Mouse (Mus musculus): Measurements from ENCODE around the gene Garnl3. TPM values are rescaled to one million over a fixed set of nuclear protein-coding genes. Genes with fewer than 3 reads are reported as not detected.

Garnl3 gene
- polyA plus RNA-seq, 2 experiments, result 0.53 to 0.56 TPM

DNA sequence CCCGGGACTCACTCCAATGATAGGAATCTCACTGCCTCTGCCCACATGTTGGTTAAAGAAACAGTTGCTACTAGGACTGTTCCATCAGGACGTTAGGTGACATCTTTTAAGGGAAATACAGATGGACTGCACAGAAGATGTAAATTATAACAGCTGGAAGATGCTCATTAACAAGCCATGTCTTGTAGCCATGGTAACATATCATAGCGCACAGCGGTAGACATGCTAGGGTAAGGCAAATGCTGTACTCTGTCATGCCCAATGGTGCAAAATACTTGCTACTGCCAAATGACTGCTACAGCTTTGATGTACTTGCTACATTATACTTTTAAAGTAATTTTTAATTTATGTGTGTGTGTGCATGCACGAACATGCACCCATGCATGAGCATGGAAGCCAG, 154.3 kb downstream of the Garnl3 start:
- H3K4me1 ChIP-seq (replicated peaks; ENCODE audit: control insufficient read depth in 2 of 2, insufficient read depth in 2 of 2, low read length in 1 of 2), result peaks cover 6 to 22% of the 10 kb centered on the region in 2 experiments
- no peaks in the 10 kb centered on the region for H3K36me3 ChIP-seq (replicated peaks; ENCODE audit: control insufficient read depth, insufficient read depth, low read depth)
- H3K27ac ChIP-seq, result no peak overlapping the region
- no peak overlapping the region for H3K9ac ChIP-seq (replicated peaks)
- ATAC-seq (ENCODE audit: insufficient read depth), result no peak
- H3K27me3 ChIP-seq (ENCODE audit: control insufficient read depth, insufficient read depth, low read length), result no peaks in the 10 kb centered on the region
- no peak overlapping the region for H3K4me3 ChIP-seq (ENCODE audit: insufficient read depth in 1 of 2, low read depth in 2 of 2, low read length in 2 of 2)
- DNase-seq (ENCODE audit: low read depth in 3 of 3, low spot score in 3 of 3), result no peak
- TF ChIP-seq CTCF (IDR thresholded peaks at IDR 0.05; ENCODE audit: low read depth) (no peak), EP300 (IDR thresholded peaks at IDR 0.05; ENCODE audit: low read depth) (no peak)
- WGBS (ENCODE audit: insufficient replicate concordance), result 67% methylated on average over 5 of the region's 5 CpGs
- H3K4me2 ChIP-seq (ENCODE audit: low read depth), result no peak overlapping the region
- H3K9me3 ChIP-seq (ENCODE audit: control insufficient read depth, low read length), result no peaks in the 10 kb centered on the region

- no peaks in the 10 kb centered on the region for H3K27me3 ChIP-seq (ENCODE audit: control insufficient read depth, insufficient read depth, low read length)
- no peaks in the 10 kb centered on the region for H3K9me3 ChIP-seq (ENCODE audit: control insufficient read depth, low read length)
- no peak for TF ChIP-seq CTCF (IDR thresholded peaks at IDR 0.05; ENCODE audit: low read depth)
- no peak for TF ChIP-seq EP300 (IDR thresholded peaks at IDR 0.05; ENCODE audit: low read depth)
- H3K4me2 ChIP-seq (ENCODE audit: low read depth), result no peak overlapping the region
- H3K36me3 ChIP-seq (replicated peaks; ENCODE audit: control insufficient read depth, insufficient read depth, low read depth), result no peaks in the 10 kb centered on the region
- ATAC-seq (ENCODE audit: insufficient read depth) (no peak), DNase-seq (ENCODE audit: low read depth in 3 of 3, low spot score in 3 of 3) (no peak)
- no peak overlapping the region for H3K4me3 ChIP-seq (ENCODE audit: insufficient read depth in 1 of 2, low read depth in 2 of 2, low read length in 2 of 2)
- H3K27ac ChIP-seq, result no peak overlapping the region
- WGBS (ENCODE audit: insufficient replicate concordance), result 78% methylated on average over 8 of the region's 8 CpGs
- H3K4me1 ChIP-seq (replicated peaks; ENCODE audit: control insufficient read depth in 2 of 2, insufficient read depth in 2 of 2, low read length in 1 of 2), result peaks cover 3 to 12% of the 10 kb centered on the region in 2 experiments
- no peak overlapping the region for H3K9ac ChIP-seq (replicated peaks)
These were observed 157.2 kb downstream of the Garnl3 start for GRCm38 (mm10) chr2:32974216-32974615.

- no peak overlapping the region for H3K9ac ChIP-seq (replicated peaks)
- no peak for DNase-seq (ENCODE audit: low read depth in 3 of 3, low spot score in 3 of 3)
- no peak overlapping the region for H3K4me3 ChIP-seq (ENCODE audit: insufficient read depth in 1 of 2, low read depth in 2 of 2, low read length in 2 of 2)
- no peak overlapping the region for H3K4me2 ChIP-seq (ENCODE audit: low read depth)
- H3K27me3 ChIP-seq (ENCODE audit: control insufficient read depth, insufficient read depth, low read length), result no peaks in the 10 kb centered on the region
- TF ChIP-seq CTCF (IDR thresholded peaks at IDR 0.05; ENCODE audit: low read depth) (no peak), EP300 (IDR thresholded peaks at IDR 0.05; ENCODE audit: low read depth) (no peak)
- H3K9me3 ChIP-seq (ENCODE audit: control insufficient read depth, low read length), result no peaks in the 10 kb centered on the region
- no peak overlapping the region for H3K27ac ChIP-seq
- no peak for ATAC-seq (ENCODE audit: insufficient read depth)
- no peaks in the 10 kb centered on the region for H3K36me3 ChIP-seq (replicated peaks; ENCODE audit: control insufficient read depth, insufficient read depth, low read depth)
- 80% methylated on average over 9 of the region's 9 CpGs for WGBS (ENCODE audit: insufficient replicate concordance)
- peaks cover 4 to 8% of the 10 kb centered on the region in 2 experiments; a peak in 3 of 4 replicates for H3K4me1 ChIP-seq (replicated peaks; ENCODE audit: control insufficient read depth in 2 of 2, insufficient read depth in 2 of 2, low read length in 1 of 2)
These were observed 160.2 kb downstream of the Garnl3 start for GRCm38 (mm10) chr2:32971235-32971634.

- Histone ChIP-seq H3K4me3 (ENCODE audit: insufficient read depth in 1 of 2, low read depth in 2 of 2, low read length in 2 of 2) (no peak overlapping the region), H3K27ac (no peak overlapping the region), H3K4me2 (ENCODE audit: low read depth) (no peak overlapping the region), H3K27me3 (ENCODE audit: control insufficient read depth, insufficient read depth, low read length) (no peaks in the 10 kb centered on the region), H3K4me1 (replicated peaks; ENCODE audit: control insufficient read depth in 2 of 2, insufficient read depth in 2 of 2, low read length in 1 of 2) (peaks cover 4 to 13% of the 10 kb centered on the region in 2 experiments), H3K9me3 (ENCODE audit: control insufficient read depth, low read length) (no peaks in the 10 kb centered on the region), H3K36me3 (replicated peaks; ENCODE audit: control insufficient read depth, insufficient read depth, low read depth) (peaks cover 4% of the 10 kb centered on the region), H3K9ac (replicated peaks) (no peak overlapping the region)
- ATAC-seq (ENCODE audit: insufficient read depth) (no peak), DNase-seq (ENCODE audit: low read depth in 3 of 3, low spot score in 3 of 3) (no peak)
- TF ChIP-seq CTCF (IDR thresholded peaks at IDR 0.05; ENCODE audit: low read depth) (no peak), EP300 (IDR thresholded peaks at IDR 0.05; ENCODE audit: low read depth) (no peak)
- WGBS (ENCODE audit: insufficient replicate concordance), result 63% methylated on average over 8 of the region's 8 CpGs
These were observed 162.1 kb downstream of the Garnl3 start for GRCm38 (mm10) chr2:32969326-32969725.

DNA sequence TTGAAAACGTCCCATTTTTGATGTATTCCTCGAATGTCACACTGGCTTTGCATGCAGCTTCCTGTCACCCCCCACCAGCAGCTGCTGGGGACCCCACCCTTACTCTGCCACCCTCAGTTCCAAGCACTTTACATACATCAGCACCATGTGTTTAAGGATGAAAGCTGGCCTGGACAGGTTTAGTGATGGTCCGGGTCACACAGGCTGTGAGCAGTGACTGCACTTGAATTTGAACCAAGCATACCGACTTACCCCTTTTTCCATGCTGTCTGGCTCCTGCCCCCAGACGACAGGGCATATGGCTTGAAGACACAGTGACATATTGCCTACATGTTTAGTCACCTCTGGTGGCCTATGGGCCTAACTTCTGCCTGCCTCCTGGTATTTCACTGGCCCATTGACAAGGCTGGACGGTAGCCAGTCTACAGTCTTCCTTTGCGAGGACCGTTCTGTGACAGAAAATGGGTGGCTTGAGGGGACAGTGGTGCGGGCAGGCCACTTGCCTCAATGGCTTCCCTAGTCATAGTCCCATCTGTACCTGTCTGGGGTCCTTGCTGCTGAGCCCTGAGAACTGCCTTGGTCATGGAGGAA, 163.3 kb downstream of the Garnl3 start:
- Histone ChIP-seq H3K9ac (replicated peaks) (peak overlapping the region; percentile 92; the same call in 1 of the 2 replicates), H3K27ac (no peak overlapping the region), H3K4me1 (replicated peaks; ENCODE audit: control insufficient read depth in 2 of 2, insufficient read depth in 2 of 2, low read length in 1 of 2) (peaks cover 11 to 20% of the 10 kb centered on the region in 2 experiments), H3K27me3 (ENCODE audit: control insufficient read depth, insufficient read depth, low read length) (no peaks in the 10 kb centered on the region), H3K9me3 (ENCODE audit: control insufficient read depth, low read length) (no peaks in the 10 kb centered on the region), H3K4me2 (ENCODE audit: low read depth) (peak overlapping the region; percentile 89), H3K4me3 (ENCODE audit: insufficient read depth in 1 of 2, low read depth in 2 of 2, low read length in 2 of 2) (peak overlapping the region in 1 of 2 experiments; percentile 80; a peak in 1 of 4 replicates), H3K36me3 (replicated peaks; ENCODE audit: control insufficient read depth, insufficient read depth, low read depth) (peaks cover 16% of the 10 kb centered on the region)
- ATAC-seq (ENCODE audit: insufficient read depth) (no peak), DNase-seq (ENCODE audit: low read depth in 3 of 3, low spot score in 3 of 3) (no peak)
- WGBS (ENCODE audit: insufficient replicate concordance), result 71% methylated on average over 9 of the region's 9 CpGs
- TF ChIP-seq EP300 (IDR thresholded peaks at IDR 0.05; ENCODE audit: low read depth), result no peak
- no peak for TF ChIP-seq CTCF (IDR thresholded peaks at IDR 0.05; ENCODE audit: low read depth)

All from liver, embryonic 14.5 days (tissue).